Mouse (Mus musculus) lung, embryonic 14.5 days (tissue): ENCODE measurements around the gene Gm20835. TPM values are rescaled to one million over a fixed set of nuclear protein-coding genes. Genes with fewer than 3 reads are reported as not detected.
"Not testable (repeated sequence)": the region's sequence is repeated elsewhere in the genome, so short reads cannot be mapped to it uniquely, and the experiment has no call there.

Source experiments
- ATAC-seq: fragments of 200-750 bp; cut with Nextera tagmentation; 2 replicates; pipeline ENCODE4 v1.8.0; 2017; ENCODE audit warnings: mild to moderate bottlenecking, moderate TSS enrichment, moderate library complexity; ENCODE audit not compliant: insufficient read depth
- DNase-seq: peaks from one replicate; pipeline ENCODE4 v3.0.0-alpha.2; 2015
- H3K27ac ChIP-seq: fragments of 300-500 bp; sonication (generic); 2 replicates; pipeline ENCODE4 v1.5.1; 2014; ENCODE audit warnings: low read depth, mild to moderate bottlenecking, moderate library complexity
- H3K27me3 ChIP-seq: fragments of 300-500 bp; sonication (generic); 2 replicates; pipeline ENCODE4 v1.6.1; 2014; ENCODE audit warnings: low read length, control low read depth; ENCODE audit not compliant: insufficient read depth
- H3K36me3 ChIP-seq: fragments of 300-500 bp; sonication (generic); 2 replicates; pipeline ENCODE4 v1.6.1; 2014; ENCODE audit warnings: control low read depth; ENCODE audit not compliant: insufficient read depth
- H3K4me1 ChIP-seq: fragments of 300-500 bp; sonication (generic); 2 replicates; pipeline ENCODE4 v1.6.1; 2014; ENCODE audit warnings: antibody characterized with exemption, control low read depth; ENCODE audit not compliant: insufficient read depth
- H3K4me2 ChIP-seq: fragments of 300-500 bp; sonication (generic); 2 replicates; pipeline ENCODE4 v1.6.1; 2014; ENCODE audit warnings: mild to moderate bottlenecking
- H3K4me3 ChIP-seq: fragments of 300-500 bp; sonication (generic); 2 replicates; pipeline ENCODE4 v1.5.1; 2014; ENCODE audit warnings: low read depth, low read length
- H3K9ac ChIP-seq: fragments of 300-500 bp; sonication (generic); 2 replicates; pipeline ENCODE4 v1.6.1; 2014
- H3K9me3 ChIP-seq: fragments of 300-500 bp; sonication (generic); 2 replicates; pipeline ENCODE4 v1.6.1; 2016; ENCODE audit warnings: low read depth, low read length, control low read depth
- WGBS: fragments of 180-500 bp; shearing (Covaris S2); extraction: QIAGEN DNeasy Blood & Tissue Kit; methylation state at CpG from one replicate; pipeline ENCODE4 v1.1.7; 2014; 5-methylcytosine and 5-hydroxymethylcytosine counted together
- polyA plus RNA-seq: library from polyadenylated mRNA; unstranded; fragments of >200 nt; fragmentation: Nextera tagmentation; extraction: Ambion mirVana; gene quantifications from 2 replicates; pipeline ENCODE4 v1.2.1, GENCODE M21; 2014

Gene Gm20835
- polyA plus RNA-seq, result not detected in 2 replicates

DNA sequence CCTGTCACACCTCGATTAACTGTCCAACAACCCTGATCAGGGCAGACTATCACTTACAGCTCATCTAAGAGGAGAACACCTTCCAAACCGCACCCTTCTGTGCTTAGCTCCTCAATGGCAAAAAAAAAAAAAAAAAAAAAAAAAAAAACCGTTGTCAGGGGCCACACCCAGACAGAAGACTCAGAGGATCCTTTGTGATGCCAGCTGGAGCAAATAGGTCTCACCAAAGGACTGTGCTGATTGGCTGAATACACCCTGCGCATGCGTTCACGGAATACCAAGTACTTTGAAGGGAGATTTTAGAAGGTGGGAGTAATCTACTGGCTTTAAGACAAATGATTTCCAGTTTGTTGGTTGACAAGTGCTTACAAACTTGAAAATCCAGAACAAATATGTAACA, at the start of gene Gm20835:
Gm20835 (minus strand) TSS at position 101 of the 400 bp plus-strand sequence.
- WGBS, result no CpG with 5 or more reads among the region's 6 CpGs
- H3K9ac ChIP-seq, H3K9me3 ChIP-seq, H3K4me3 ChIP-seq, H3K4me1 ChIP-seq, ATAC-seq, H3K27ac ChIP-seq, DNase-seq, H3K36me3 ChIP-seq, H3K4me2 ChIP-seq, H3K27me3 ChIP-seq: not testable (repeated sequence)
